Mouse (Mus musculus) liver, embryonic 14.5 days (tissue): Measurements from ENCODE around the gene Abca3. TPM values are rescaled to one million over a fixed set of nuclear protein-coding genes. Genes with fewer than 3 reads are reported as not detected.
"Not testable (repeated sequence)": the region's sequence is repeated elsewhere in the genome, so short reads cannot be mapped to it uniquely, and the experiment has no call there.

Experiments used
- ATAC-seq: fragments of 200-750 bp; cut with Nextera tagmentation; 2 replicates; pipeline ENCODE4 v1.8.0; 2017; ENCODE audit warnings: moderate number of reproducible peaks, mild to moderate bottlenecking, moderate library complexity; ENCODE audit not compliant: insufficient read depth
- DNase-seq, 3 experiments: peaks; one replicate each; pipeline ENCODE4 v3.0.0-alpha.2; 2012 to 2013; ENCODE audit warnings: low read depth in 3 of 3, low spot score in 3 of 3
- H3K27ac ChIP-seq: fragments of 300-500 bp; sonication (generic); 2 replicates; pipeline ENCODE4 v1.5.1; 2014; ENCODE audit warnings: moderate library complexity, mild to moderate bottlenecking, control low read depth, inconsistent platforms
- H3K27me3 ChIP-seq: fragments of 300-500 bp; sonication (generic); 2 replicates; pipeline ENCODE4 v1.6.1; 2014; ENCODE audit warnings: mild to moderate bottlenecking, low read length, moderate library complexity; ENCODE audit not compliant: control insufficient read depth, insufficient read depth
- H3K36me3 ChIP-seq: fragments of 300-500 bp; sonication (generic); replicated peaks from 2 replicates; pipeline ENCODE4 v1.6.1; 2014; ENCODE audit warnings: low read depth; ENCODE audit not compliant: control insufficient read depth, insufficient read depth
- H3K4me1 ChIP-seq, 2 experiments: fragments of 200-500 bp in 1 of 2; fragments of 300-500 bp in 1 of 2; sonication (generic) in 1 of 2; replicated peaks; 2 replicates each; pipeline ENCODE4 v1.6.1; 2012 to 2014; ENCODE audit warnings: antibody characterized with exemption in 1 of 2, inconsistent platforms in 1 of 2, low read length in 1 of 2; ENCODE audit not compliant: control insufficient read depth in 2 of 2, insufficient read depth in 2 of 2
- H3K4me2 ChIP-seq: fragments of 300-500 bp; sonication (generic); 2 replicates; pipeline ENCODE4 v1.6.1; 2014; ENCODE audit warnings: low read depth, mild to moderate bottlenecking, control low read depth, moderate library complexity
- H3K4me3 ChIP-seq, 2 experiments: fragments of 200-500 bp in 1 of 2; fragments of 300-500 bp in 1 of 2; sonication (generic) in 1 of 2; 2 replicates each; pipeline ENCODE4 v1.5.1; 2012 to 2014; ENCODE audit warnings: low read depth in 2 of 2, low read length in 2 of 2, mild to moderate bottlenecking in 2 of 2, control low read depth in 1 of 2, inconsistent platforms in 1 of 2, moderate library complexity in 1 of 2; ENCODE audit not compliant: insufficient read depth in 1 of 2
- H3K9ac ChIP-seq: fragments of 300-500 bp; sonication (generic); replicated peaks from 2 replicates; pipeline ENCODE4 v1.6.1; 2014; ENCODE audit warnings: mild to moderate bottlenecking, control low read depth, moderate library complexity
- H3K9me3 ChIP-seq: fragments of 300-500 bp; sonication (generic); 2 replicates; pipeline ENCODE4 v1.6.1; 2016; ENCODE audit warnings: low read length, mixed read lengths; ENCODE audit not compliant: control insufficient read depth
- CTCF ChIP-seq: IDR thresholded peaks from 2 replicates; pipeline ENCODE4 v1.5.1; 2016; ENCODE audit warnings: antibody characterized with exemption, low read depth, control low read depth
- EP300 ChIP-seq: IDR thresholded peaks from 2 replicates; pipeline ENCODE4 v1.6.1; 2016; ENCODE audit warnings: antibody characterized with exemption, low read depth
- WGBS: fragments of 180-500 bp; shearing (Covaris S2); extraction: QIAGEN DNeasy Blood & Tissue Kit; methylation state at CpG from one replicate; pipeline ENCODE4 v1.1.7; 2014; ENCODE audit not compliant: insufficient replicate concordance; 5-methylcytosine and 5-hydroxymethylcytosine counted together
- polyA plus RNA-seq, 2 experiments: library from polyadenylated mRNA; depleted of rRNA in 1 of 2; stranded (reverse) in 1 of 2; unstranded in 1 of 2; fragments of >200 nt; fragmentation: Nextera tagmentation in 1 of 2; extraction: Ambion mirVana in 1 of 2; gene quantifications; 2 replicates each; pipeline versions ENCODE4 v1.2.1 to v1.2.3; 2012 to 2014

Gene Abca3
- polyA plus RNA-seq, 2 experiments: 12.5 to 14.8 TPM

DNA sequence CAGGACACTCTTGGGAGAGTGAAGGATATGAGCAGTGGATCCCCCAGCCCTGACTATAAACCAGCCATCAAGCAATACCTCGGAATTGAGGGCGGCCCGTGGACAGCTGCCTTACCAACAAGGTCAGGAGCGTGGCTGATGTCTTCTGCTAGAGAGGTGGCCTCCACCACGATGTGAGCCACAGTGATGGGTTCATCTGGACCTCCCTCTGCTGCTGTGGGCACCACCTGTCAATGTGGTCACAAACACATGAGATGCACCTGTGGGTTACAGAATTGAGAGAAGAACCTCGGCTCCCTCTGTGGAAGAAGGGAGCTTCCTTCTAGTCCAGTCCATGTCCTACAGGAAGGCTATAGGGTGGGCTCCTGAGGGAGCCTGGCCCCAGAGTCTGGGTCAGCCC, 97.8 kb downstream of the Abca3 start:
- no peaks in the 10 kb centered on the region for H3K9me3 ChIP-seq
- no peak overlapping the region for H3K4me2 ChIP-seq
- 85% methylated on average over 6 of the region's 6 CpGs for WGBS
- no peak overlapping the region for H3K9ac ChIP-seq
- H3K36me3 ChIP-seq: peaks cover 40% of the 10 kb centered on the region
- DNase-seq: no peak
- no peak overlapping the region for H3K4me3 ChIP-seq
- H3K4me1 ChIP-seq: peaks cover 13 to 15% of the 10 kb centered on the region in 2 experiments
- ATAC-seq: no peak
- no peaks in the 10 kb centered on the region for H3K27me3 ChIP-seq
- no peak overlapping the region for H3K27ac ChIP-seq
- TF ChIP-seq CTCF: no peak
- TF ChIP-seq EP300: no peak

- no peaks in the 10 kb centered on the region for H3K9me3 ChIP-seq
- no peak overlapping the region; the same call in 1 of the 2 replicates for H3K9ac ChIP-seq
- no peaks in the 10 kb centered on the region for H3K27me3 ChIP-seq
- WGBS: 78% methylated on average over 6 of the region's 6 CpGs
- no peak overlapping the region for H3K4me2 ChIP-seq
- no peak for ATAC-seq
- H3K4me1 ChIP-seq: peaks cover 18 to 20% of the 10 kb centered on the region in 2 experiments
- H3K36me3 ChIP-seq: peaks cover 29% of the 10 kb centered on the region
- no peak overlapping the region for H3K4me3 ChIP-seq
- H3K27ac ChIP-seq: no peak overlapping the region
- DNase-seq: no peak
- TF ChIP-seq EP300: no peak
- no peak for TF ChIP-seq CTCF
Measured at GRCm38 (mm10) chr17:24451220-24451619, 99.5 kb downstream of the Abca3 start.

GRCm38 (mm10) chr17:24453372-24453771, 101.6 kb downstream of the Abca3 start:
- no peaks in the 10 kb centered on the region for H3K27me3 ChIP-seq
- WGBS: 45% methylated on average over 2 of the region's 2 CpGs
- H3K9ac ChIP-seq: 0 out of 2 replicates have a peak overlapping the region, but pooled peaks have one; percentile 99
- peaks cover 18 to 20% of the 10 kb centered on the region in 2 experiments for H3K4me1 ChIP-seq
- no peaks in the 10 kb centered on the region for H3K9me3 ChIP-seq
- peak overlapping the region; percentile 98 for H3K27ac ChIP-seq
- TF ChIP-seq CTCF (no peak), EP300 (no peak)
- H3K4me2 ChIP-seq: peak overlapping the region; percentile 97
- DNase-seq (peak in 2 of 3 experiments; percentile 49 to 58), ATAC-seq (no peak)
- H3K4me3 ChIP-seq: no peak overlapping the region
- H3K36me3 ChIP-seq: peaks cover 13% of the 10 kb centered on the region

- TF ChIP-seq CTCF: no peak
- no peak for TF ChIP-seq EP300
- WGBS: 2% methylated on average over 14 of the region's 14 CpGs
- Histone ChIP-seq H3K4me3 (peak overlapping the region; percentile 84 to 96), H3K9me3 (no peaks in the 10 kb centered on the region), H3K27me3 (no peaks in the 10 kb centered on the region), H3K27ac (peak overlapping the region; percentile 98), H3K36me3 (peaks cover 13% of the 10 kb centered on the region), H3K9ac (peak overlapping the region; percentile 99), H3K4me2 (peak overlapping the region; percentile 97), H3K4me1 (peaks cover 18 to 20% of the 10 kb centered on the region in 2 experiments)
- no peak for ATAC-seq
- no peak for DNase-seq
Measured at GRCm38 (mm10) chr17:24454218-24454755, 102.5 kb downstream of the Abca3 start.

DNA sequence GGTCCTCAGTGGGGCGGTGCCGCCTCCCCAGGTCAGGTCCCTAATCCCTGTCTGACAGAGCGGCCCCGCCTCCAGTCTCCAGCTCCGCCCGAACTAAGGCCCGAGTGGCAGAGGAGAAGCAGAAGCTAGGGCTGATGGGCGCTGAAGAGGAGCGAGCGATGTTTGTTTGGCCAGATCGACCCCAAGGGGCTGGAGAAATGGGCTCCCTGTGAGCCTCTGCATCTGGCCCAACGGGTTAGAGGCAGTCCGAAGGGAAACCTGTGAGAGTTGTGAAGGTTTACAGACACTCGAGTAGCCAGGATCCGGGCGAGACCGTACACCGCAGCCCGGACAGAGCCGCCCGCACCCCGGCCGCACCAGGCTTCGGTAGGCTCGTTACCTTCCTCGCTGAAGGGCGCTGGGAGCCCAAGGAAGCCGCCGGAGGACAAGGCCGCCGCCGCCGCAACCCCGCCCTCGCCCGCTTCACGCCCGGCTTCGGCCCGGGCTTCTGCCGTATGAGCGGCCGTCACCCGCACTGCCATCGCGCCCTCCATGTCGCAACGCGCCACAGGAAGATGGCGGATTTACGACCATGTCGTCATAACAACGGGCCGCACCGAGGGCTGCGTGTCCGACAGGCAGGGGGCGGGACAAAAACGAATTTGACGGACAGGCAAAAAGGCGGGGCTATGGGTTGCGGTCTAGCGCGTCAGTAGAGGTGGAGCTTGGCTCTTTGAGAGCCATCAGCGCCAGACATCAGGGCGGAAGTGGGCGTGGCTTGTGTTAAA, 103.2 kb downstream of the Abca3 start:
- Histone ChIP-seq H3K4me2 (peak overlapping the region; percentile 97), H3K27ac (peak overlapping the region; percentile 98)

DNA sequence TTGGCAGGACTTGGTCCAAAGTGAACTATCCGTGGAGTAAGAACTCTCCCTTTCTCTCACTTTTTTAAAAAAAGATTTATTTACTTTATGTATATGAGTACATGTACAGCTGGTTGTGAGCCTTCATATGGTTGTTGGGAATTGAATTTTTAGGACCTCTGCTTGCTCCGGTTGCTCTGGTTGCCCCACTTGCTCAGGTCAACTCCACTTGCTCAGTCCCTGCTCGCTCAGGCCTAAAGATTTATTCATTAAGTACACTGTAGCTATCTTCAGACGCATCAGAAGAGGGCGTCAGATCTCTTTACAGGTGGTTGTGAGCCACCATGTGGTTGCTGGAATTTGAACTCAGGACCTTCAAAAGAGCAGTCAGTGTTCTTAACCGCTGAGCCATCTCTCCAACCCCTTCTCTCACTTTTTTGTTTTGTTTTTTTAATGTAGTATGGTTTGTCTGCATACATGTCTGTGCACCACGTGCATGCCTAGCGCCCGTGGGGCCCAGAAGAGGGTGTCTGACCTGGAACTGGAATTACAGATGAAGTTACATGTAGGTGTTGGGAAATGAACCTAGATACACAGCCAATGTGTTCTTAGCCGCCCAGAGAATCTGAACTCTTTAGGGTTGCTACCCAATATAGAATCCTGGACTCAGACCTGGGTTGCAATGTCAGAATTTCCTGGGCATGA, 103.9 kb downstream of the Abca3 start:
- not testable (repeated sequence) for DNase-seq, H3K36me3 ChIP-seq, H3K9me3 ChIP-seq, H3K27me3 ChIP-seq
- H3K4me1 ChIP-seq: peaks cover 18 to 20% of the 10 kb centered on the region in 2 experiments
- peak overlapping the region; percentile 35; the same call in 1 of the 2 replicates for H3K9ac ChIP-seq
- H3K27ac ChIP-seq: peak overlapping the region; percentile 70
- 40% methylated on average over 10 of the region's 10 CpGs for WGBS
- peak overlapping the region; percentile 31 to 35; a peak in 3 of 4 replicates for H3K4me3 ChIP-seq
- peak overlapping the region; percentile 66 for H3K4me2 ChIP-seq
- ATAC-seq: peak; percentile 10

More for the DNA sequence above, 103.2 kb downstream of the Abca3 start:
- no peaks in the 10 kb centered on the region for H3K9me3 ChIP-seq
- no peaks in the 10 kb centered on the region for H3K27me3 ChIP-seq
- peaks cover 8% of the 10 kb centered on the region for H3K36me3 ChIP-seq
- under 1% methylated on average over 67 of the region's 67 CpGs for WGBS
- H3K4me3 ChIP-seq: peak overlapping the region; percentile 84 to 96
- peaks cover 18 to 20% of the 10 kb centered on the region in 2 experiments for H3K4me1 ChIP-seq
- TF ChIP-seq EP300 (no peak), CTCF (0 out of 2 replicates have a peak, but pooled peaks have one; percentile 26)
- peak; percentile 99 to 100 (median 99) for DNase-seq
- peak; percentile 94 for ATAC-seq
- peak overlapping the region; percentile 99 for H3K9ac ChIP-seq
